Mouse (Mus musculus) naive thymus-derived CD4-positive, alpha-beta T cell, adult 2 months (primary cell): ENCODE results near the gene Syne2.

Source experiments
- DNase-seq: peaks from one replicate; pipeline ENCODE4 v3.0.0-alpha.2; 2011; ENCODE audit warnings: low read depth

Syne2 gene

GRCm38 (mm10) chr12:75817959-75818452, at the start of gene Syne2:
Syne2 (plus strand) TSS chr12:75818134.
- DNase-seq: peak; percentile 77

- DNase-seq: no peak
These were observed 46.5 kb upstream of the Syne2 start for GRCm38 (mm10) chr12:75771410-75771809.

DNA sequence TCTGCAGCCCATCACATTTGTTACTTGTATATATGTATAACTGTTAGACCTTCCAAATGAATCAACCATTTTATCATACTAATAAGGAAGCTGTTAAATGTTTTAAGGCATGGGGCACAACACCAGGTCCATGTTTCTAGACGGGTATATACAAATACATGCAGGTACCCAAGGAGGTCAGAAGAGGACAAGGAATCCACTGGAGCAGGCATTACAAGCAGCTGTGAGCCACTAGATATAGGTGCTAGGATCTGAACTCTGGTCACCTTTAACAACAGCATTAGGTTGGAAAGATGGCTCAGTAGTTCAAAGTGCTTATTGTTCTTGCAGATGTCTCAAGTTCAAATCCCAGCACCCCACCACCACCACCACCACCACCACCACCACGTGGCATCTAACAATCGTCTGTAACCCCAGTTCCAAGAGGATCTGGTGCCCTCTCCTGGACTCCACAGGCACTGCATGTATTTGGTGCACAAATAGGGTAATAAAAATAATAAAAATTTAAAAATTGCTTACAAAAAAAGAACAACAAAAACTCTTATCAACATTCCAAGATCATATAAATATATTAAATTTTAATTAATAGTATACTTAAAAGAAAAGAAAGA, 45.4 kb upstream of the Syne2 start:
- peak; percentile 80 for DNase-seq

DNA sequence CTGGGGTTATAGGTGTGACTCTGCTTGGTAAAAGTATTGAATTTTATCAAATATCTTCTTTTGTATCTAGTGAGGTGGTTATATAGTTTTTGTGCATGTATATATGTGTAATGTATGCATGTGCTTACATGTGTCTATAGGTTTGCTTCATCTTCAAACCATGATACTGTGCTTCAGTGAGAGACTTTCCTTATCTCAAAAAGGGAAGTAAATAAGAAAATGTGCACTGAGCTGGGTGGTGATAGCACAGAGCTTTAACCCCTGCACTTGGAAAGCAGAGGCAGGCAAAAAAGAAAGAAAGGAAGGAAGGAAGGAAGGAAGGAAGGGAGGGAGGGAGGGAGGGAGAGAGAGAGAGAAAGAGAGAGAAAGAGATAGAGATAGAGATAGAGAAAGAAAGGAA, 36.5 kb upstream of the Syne2 start:
- DNase-seq: no peak

DNA sequence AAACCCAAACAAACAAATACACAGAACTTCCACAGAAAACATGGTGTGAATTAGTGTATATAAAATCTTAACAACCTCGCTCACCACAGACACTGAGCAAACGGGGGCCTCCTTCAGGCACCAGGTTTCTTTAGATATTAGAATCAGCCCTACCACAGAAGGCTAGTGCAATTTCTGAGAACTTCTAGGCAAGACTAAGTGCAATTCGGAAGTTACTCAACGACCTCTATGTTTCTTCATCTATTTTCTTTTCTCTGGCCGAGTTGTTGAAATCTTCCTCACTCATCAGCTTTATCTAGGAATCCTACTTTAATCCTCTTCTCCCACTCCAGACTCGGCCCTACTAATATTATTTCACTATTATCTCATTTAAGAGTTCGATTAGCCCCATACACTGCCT, 35.9 kb upstream of the Syne2 start:
- no peak for DNase-seq

DNA sequence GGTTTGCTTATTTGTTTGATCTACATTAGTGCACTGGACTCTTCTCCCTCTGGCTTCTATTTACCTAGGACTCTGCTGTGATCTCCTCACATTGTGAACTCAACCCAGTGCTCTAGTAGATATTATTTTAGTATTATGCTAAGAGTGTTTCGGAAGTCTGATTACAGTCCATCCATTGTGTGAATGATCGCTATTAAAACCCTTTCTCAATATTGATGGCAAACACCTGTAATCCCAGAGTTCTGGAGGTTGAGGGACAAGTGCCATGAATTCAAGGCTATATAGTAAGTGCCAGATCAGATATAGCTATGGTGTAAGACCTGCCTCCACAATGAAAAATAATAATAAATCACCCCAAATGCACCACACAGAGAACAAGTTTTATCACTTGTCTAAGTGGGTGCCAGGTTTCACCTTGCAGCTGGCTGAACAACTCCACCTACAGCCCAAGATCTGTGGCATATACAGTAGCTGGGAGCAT, 33.6 kb upstream of the Syne2 start:
- DNase-seq: no peak

GRCm38 (mm10) chr12:75786681-75787080, 31.3 kb upstream of the Syne2 start:
- DNase-seq: peak; percentile 78

- no peak for DNase-seq
These were observed 28.5 kb upstream of the Syne2 start for GRCm38 (mm10) chr12:75789451-75789850.

DNA sequence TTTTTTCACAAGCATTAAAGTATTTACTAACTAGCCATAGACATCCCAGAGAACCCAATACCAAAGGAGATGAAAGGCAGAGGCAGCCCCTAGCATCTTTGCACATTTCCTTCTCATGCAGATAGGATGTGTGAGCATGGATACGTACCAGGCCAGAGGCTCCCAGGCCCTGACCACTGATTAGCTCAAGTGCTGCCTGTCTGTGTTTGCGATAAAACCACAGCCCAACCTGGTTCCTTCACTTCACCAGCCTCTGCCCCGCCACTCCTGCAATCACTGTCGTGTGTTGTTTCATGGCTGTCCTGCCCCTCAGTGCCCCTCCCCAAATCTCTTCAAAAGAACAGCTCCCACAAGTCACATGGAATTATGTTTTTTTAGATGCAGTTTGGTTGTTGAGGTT, 23.4 kb upstream of the Syne2 start:
- no peak for DNase-seq

- DNase-seq: no peak
These were observed 21.4 kb upstream of the Syne2 start for GRCm38 (mm10) chr12:75796510-75796909.

- DNase-seq: no peak
These were observed 11.7 kb upstream of the Syne2 start for GRCm38 (mm10) chr12:75806281-75806680.

DNA sequence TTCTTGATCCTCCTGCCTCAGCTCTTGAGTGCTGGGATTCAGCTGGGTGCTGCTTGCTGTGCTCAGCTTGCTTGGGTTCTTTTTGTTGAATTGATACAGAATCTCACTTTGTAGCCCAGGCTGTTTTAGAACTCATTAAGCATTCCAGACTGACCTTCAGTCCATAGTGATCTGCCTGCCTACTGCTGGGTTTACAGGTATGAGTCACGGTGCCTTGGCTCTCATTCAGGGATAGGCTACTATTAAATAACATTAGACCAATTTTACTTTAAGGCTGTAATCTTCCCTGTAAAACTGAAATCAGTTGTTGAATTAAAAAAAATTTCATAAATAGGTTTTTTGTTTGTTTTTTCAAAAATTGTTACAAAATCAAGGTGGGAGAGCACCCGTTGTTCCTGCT, 4.2 kb upstream of the Syne2 start:
- no peak for DNase-seq

DNA sequence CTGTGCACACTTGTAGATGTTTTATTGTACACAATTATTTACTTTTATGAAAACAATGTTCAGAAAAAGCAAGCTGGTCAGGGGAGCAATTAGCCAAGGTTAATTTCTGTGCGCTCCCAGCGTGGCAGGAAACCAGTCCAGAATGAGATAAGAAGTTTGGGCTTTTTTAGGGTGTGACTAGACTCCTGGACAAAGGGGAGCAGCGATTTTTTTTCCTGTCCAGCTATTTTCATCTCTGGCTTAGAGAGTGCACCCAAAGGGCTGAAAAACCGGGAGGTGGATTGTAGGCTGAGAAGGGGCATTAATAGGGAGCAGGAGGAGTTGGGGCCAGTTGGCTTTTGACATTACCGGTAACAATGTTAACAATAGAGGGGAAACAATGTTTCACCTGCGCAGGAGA, 3.4 kb upstream of the Syne2 start:
- DNase-seq: no peak

- peak; percentile 26 for DNase-seq
These were observed 715 bp upstream of the Syne2 start for GRCm38 (mm10) chr12:75816981-75817856.

DNA sequence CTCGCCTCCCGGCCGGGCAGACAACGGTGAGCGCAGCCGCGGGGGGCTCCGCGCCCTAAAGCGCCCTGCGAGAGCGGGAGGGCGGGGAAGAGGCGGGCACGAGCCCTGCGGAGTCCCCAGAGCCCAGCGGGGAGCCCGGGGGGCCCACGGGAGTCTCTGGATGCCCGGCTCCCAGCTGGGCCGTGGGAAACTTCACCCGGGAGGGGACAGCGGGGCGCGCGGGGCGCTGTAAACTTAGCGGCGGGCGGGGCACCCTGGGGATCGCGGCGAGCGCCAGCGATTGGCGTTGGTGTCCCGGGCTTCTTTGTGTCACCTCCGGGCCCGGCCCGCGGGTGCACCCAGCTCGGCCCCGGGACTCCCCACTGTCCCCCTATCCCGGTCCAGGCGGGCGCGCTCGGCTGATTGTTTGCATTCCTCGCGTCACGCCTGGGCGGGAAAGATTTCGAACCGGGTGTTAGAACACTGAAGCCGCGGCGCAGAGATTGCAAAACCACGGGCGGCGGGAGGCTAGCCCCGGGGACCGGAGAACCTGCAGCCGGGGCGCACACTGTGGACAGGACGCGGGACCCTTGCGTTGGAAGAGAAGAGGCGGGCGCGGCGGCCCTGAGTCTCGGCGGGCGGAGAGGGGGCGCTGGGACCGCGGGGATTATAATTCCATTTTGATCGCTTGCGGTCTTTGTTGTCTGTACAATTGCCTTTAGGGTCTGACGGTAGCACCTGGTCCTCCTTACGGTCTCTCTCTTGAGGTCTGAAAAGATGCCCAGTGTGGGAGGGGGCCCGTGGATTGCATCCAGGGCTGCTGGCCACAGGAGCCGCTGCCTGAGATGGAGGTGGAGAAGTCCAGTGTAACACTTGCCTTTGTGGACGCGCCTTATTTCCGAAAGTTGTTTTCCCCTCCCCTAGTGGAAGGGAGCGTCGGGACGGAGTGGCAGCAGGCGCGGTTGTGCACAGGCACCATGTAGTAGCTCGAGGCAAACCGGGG, 810 bp downstream of the Syne2 start:
- peak; percentile 39 for DNase-seq

GRCm38 (mm10) chr12:75819481-75819880, 1.5 kb downstream of the Syne2 start:
- DNase-seq: peak; percentile 17

GRCm38 (mm10) chr12:75820216-75820615, 2.3 kb downstream of the Syne2 start:
- DNase-seq: no peak

- DNase-seq: no peak
These were observed 4.2 kb downstream of the Syne2 start for GRCm38 (mm10) chr12:75822122-75822521.

DNA sequence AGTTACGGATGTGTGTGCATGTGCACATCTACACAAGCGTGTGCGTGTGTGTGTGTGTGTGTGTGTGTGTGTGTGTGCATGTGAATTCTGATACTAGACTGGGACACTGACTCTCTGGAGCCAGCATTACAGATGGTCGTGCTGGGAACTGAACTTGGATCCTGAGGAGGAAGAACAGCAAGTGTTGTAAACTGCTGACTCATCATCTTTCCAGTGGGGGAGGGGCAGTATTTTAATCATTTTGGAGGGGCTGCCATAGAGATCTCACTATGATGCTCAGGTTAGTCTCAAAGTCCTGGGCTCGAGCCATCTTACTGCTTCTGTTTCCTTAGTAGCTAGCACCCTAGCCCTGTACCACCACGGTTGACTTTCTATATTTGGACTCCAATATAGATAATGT, 5.5 kb downstream of the Syne2 start:
- DNase-seq: no peak

GRCm38 (mm10) chr12:75825458-75825857, 7.5 kb downstream of the Syne2 start:
- DNase-seq: no peak

- no peak for DNase-seq
These were observed 8.9 kb downstream of the Syne2 start for GRCm38 (mm10) chr12:75826699-75827353.
